Mouse (Mus musculus) E14TG2a.4 (cell line): ENCODE data around the gene Ccar1.

Source experiments
- H3K27me3 ChIP-seq: 2 replicates; pipeline ENCODE4 v1.6.1; 2014; ENCODE audit warnings: low read length, control low read depth; ENCODE audit not compliant: insufficient read depth
- H3K36me3 ChIP-seq: 2 replicates; pipeline ENCODE4 v1.6.1; 2014; ENCODE audit warnings: low read length, control low read depth; ENCODE audit not compliant: insufficient read depth
- H3K4me1 ChIP-seq: replicated peaks from 2 replicates; pipeline ENCODE4 v1.6.1; 2014; ENCODE audit warnings: low read depth, low read length, control low read depth
- H3K4me3 ChIP-seq: replicated peaks from 2 replicates; pipeline ENCODE4 v1.5.1; 2014; ENCODE audit warnings: mild to moderate bottlenecking, low read length
- H3K9me3 ChIP-seq: 2 replicates; pipeline ENCODE4 v1.6.1; 2014; ENCODE audit warnings: low read length, control low read depth
- CTCF ChIP-seq: conservative IDR thresholded peaks from 2 replicates; pipeline ENCODE4 v1.5.1; 2014; ENCODE audit warnings: low read length
- NANOG ChIP-seq: IDR thresholded peaks from 2 replicates; pipeline ENCODE4 v1.6.1; 2014; ENCODE audit warnings: borderline replicate concordance, low read length, mixed read lengths
- POU5F1 ChIP-seq: IDR thresholded peaks from 2 replicates; pipeline ENCODE4 v1.6.1; 2014; ENCODE audit warnings: low read length, borderline replicate concordance

Gene Ccar1

GRCm38 (mm10) chr10:62703579-62703978 lies 88.5 kb downstream of the Ccar1 start:
- no peaks in the 10 kb centered on the region for H3K9me3 ChIP-seq
- no peaks in the 10 kb centered on the region for H3K27me3 ChIP-seq
- H3K4me3 ChIP-seq = no peak overlapping the region
- no peaks in the 10 kb centered on the region for H3K36me3 ChIP-seq
- no peak for TF ChIP-seq CTCF
- no peak for TF ChIP-seq POU5F1
- no peak for TF ChIP-seq NANOG
- no peaks in the 10 kb centered on the region for H3K4me1 ChIP-seq

DNA sequence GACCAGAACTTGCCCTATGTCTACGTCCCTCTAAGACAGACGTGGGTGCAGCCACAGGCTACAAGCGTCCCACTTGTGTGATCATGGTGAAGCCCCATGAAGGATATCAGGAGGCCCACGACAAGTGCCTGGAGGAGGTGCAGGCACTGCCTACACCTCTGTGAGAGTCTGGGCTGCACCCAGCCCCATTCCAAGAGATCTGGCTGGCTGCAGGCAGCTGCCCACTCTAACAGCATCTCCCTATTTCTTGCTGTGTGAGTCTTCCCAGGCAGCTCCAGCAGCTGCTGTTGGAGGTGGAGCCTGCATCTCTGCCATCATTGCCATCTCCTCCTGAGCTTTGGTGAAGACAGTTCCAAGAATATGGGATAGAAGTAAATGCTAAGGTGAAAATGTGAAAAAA lies 89.7 kb downstream of the Ccar1 start:
- no peaks in the 10 kb centered on the region for H3K9me3 ChIP-seq
- H3K36me3 ChIP-seq = no peaks in the 10 kb centered on the region
- H3K4me1 ChIP-seq = no peaks in the 10 kb centered on the region
- no peak for TF ChIP-seq NANOG
- TF ChIP-seq POU5F1 = no peak
- no peak for TF ChIP-seq CTCF
- H3K4me3 ChIP-seq = no peak overlapping the region
- no peaks in the 10 kb centered on the region for H3K27me3 ChIP-seq
